Mouse (Mus musculus) embryo, embryonic 10 days (tissue): Measurements from ENCODE around the gene Hcfc2.
A peak's percentile ranks its signal among the peaks of the same experiment; 100 is the strongest.

Experiments
- DNase-seq: peaks from one replicate; pipeline ENCODE4 v3.0.0-alpha.2; 2015; ENCODE audit warnings: low spot score

The Hcfc2 gene

DNA sequence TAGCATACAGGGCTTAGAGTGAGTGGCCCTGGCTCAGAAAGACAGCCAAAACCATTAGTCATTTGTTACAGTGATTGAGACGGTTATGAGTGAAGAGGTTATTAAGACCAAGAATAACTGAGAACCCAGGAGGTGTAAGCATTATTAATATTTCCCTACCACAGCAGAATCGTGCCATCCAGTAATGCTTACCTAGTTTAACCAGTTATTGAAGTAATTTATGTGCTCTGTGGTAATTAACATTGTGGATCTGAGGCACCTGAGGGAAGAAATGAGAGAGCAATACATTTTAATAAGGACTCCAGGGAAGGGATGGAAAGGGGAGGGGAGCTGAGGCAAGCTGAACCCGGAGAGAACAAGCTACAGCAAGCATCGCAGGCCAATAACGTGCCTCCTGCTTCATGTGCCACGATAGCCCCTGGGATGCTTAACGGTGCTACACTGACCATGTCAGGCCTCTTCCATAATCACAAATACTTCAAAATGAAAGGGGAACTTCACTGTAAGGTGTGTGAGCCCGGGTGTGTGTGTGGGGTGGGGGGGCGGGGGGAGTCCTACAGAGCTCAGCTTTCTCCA lies 75.7 kb downstream of the Hcfc2 start:
- no peak for DNase-seq

DNA sequence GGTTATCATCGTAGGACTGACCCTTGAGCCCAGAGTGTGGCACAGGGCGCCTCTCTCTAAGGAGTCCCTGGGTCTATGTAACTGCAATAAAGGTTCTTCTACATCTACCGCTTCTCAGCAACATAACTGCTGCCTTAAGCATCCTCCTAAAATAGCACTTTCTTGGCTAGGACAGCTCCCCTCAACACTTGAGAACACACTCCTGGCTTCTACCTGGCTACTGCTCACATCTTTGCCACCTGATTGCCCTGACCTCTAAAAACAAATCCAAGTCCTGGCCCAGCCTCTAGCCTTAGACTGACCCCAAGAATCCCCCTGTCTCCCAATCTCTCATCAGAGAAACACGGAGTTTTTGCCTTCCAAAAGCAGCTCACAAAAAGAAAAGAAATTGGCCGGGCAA lies 78.9 kb downstream of the Hcfc2 start:
- DNase-seq, result no peak

DNA sequence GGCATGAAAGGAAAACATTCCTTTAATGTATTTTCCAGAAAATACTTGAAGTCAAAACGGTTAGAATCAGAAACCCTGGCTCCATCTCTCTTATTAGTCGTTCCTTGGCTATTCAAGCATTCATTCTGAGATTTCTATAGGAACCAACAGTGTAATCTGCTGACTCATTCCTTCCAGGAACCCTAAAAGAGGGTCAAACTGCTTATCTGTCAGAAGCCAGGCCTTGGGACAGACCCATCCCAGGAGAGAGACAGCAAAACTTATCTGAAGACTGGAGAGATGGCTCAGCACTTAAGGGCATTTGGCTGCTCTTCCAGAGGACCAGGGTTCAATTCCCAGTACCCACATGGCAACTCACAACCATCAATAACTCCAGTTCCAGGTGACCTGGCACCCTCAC lies 81.1 kb downstream of the Hcfc2 start:
- no peak for DNase-seq

GRCm38 (mm10) chr10:82777886-82778285 lies 81.9 kb downstream of the Hcfc2 start:
- DNase-seq, result no peak

DNA sequence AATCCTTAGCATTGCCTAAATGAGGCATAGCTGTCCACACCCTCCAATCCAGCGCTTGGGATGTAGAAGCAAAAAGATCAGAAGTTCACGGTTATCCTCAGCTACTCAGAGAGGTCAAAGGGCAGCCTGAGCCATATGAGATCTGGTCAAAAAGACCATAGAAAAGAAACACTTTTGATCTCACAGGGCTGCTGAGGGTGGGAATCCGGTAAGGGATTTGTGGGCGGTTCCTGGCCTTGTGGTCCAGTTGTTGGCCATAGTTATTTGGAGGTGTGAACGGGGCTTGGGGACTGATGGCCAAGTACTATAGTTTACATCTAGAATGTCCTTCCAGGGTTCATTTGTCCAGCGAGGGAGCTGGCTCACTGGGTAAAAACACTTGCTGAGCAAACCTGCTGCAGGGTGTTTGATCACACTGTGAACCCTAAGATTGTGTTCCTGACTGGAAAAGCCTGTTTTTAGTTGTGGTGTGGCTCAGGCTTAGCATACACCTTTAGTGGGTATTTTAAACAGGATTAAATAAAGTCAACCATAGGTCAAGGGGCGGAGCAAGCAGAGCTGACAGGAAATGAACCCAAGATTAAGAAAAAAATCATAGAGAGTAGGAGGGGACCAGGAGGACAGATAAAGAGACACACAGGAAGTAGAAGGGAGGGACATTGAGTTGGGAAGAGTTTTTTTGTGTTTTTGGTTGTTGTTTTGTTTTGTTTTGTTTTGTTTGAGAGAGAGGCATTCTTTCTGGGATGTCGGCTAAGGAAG lies 83.0 kb downstream of the Hcfc2 start:
- DNase-seq, result peak; percentile 33

GRCm38 (mm10) chr10:82779831-82780230 lies 83.9 kb downstream of the Hcfc2 start:
- no peak for DNase-seq

GRCm38 (mm10) chr10:82780322-82780721 lies 84.4 kb downstream of the Hcfc2 start:
- no peak for DNase-seq

DNA sequence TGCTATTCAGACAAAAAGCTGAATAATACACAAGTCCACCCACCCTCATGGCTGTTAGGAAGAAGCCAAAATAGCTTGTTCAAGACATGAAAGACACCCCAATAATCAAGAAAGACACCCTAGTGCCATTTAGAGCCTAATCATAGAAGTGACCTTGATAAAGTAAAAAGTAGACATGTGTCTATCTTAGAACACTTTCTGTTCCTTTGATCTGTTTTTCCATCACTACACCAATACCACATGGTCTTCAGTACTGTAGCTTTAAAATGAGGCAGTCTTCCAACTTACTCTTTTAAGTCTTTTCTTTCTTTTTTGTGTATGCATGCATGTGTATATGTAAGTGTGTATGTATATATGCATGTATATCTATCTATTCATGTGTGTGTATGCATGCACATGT lies 84.9 kb downstream of the Hcfc2 start:
- DNase-seq, result no peak

GRCm38 (mm10) chr10:82782472-82782871 lies 86.5 kb downstream of the Hcfc2 start:
- no peak for DNase-seq

DNA sequence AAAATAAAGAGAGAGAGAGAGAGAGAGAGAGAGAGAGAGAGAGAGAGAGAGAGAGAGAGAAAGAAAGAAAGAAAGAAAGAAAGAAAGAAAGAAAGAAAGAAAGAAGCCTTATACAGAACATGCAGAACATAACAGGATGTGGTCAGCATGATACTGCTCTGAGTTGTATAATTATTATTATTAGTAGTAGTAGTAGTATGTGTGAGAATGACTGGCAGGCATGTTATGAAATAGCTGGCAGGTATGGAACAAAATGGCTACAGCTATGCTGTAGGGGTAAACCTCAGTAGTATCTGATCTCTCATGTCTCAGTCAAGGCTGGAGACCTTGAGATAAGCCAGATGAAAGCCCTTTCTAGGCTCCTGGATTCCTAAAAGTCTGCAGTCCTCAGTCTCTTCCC lies 93.2 kb downstream of the Hcfc2 start:
- no peak for DNase-seq

DNA sequence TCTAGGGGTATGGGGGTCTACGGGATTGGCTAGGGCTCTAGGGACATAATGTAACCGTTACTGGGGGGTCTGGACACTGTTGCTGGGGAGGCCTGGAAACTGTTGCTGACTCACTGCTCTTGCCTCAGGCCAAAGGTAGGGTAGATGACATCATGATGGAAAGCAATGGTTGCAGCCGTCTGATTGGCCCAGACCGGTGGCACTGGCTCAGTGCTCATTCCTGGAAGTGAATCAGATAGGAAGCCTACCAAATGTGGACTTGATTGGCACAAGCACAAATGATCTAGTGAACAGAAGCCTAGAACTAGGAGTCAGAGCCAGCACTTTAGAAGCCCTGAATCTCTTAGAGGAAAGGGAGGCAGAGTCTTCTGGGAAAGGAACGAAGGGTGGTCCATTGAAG lies 94.5 kb downstream of the Hcfc2 start:
- DNase-seq, result no peak

- no peak for DNase-seq
Measured at GRCm38 (mm10) chr10:82791713-82792112, 95.8 kb downstream of the Hcfc2 start.
